Mouse (Mus musculus) bone marrow macrophage, adult 2 months (primary cell): Measurements from ENCODE around the gene Abl2.

ENCODE experiments used
- CTCF ChIP-seq: IDR thresholded peaks from 2 replicates; pipeline ENCODE4 v1.5.1; 2012; ENCODE audit warnings: low read depth, mild to moderate bottlenecking, low read length, moderate library complexity
- POLR2A ChIP-seq: IDR thresholded peaks from 2 replicates; pipeline ENCODE4 v1.6.1; 2012; ENCODE audit warnings: mild to moderate bottlenecking, low read depth, low read length, borderline replicate concordance

DNA sequence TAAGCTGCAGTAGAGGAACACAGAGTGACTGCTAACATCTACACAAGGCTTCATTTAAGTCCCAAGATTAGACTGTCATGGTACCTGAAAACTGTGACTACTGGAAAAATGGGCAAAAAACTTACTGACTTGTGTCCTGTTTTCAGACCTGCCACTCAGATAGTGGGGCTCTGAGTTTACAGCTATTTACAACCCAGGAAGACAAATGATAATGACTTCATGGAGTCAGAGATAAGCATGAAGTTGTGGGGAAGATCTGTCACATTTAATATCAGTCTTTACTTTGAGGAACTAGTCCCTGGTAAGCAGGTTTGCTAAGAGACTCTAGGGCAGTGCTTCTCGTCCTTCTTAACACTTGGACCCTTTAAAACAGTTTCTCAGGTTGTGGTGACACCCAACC is 51.7 kb downstream of the Abl2 start:
- TF ChIP-seq POLR2A (no peak), CTCF (no peak)
